Mouse (Mus musculus) CH12F3 (cell line): ENCODE data around the gene Mettl6.

ENCODE experiments used
- in situ Hi-C: fragments of 300-500 bp; cut with MboI; formaldehyde crosslinking; loops from 2 replicates; pipeline ENCODE4 v1.14.3; 2020; ENCODE audit warnings: low sequenced_read_pairs

Gene Mettl6

DNA sequence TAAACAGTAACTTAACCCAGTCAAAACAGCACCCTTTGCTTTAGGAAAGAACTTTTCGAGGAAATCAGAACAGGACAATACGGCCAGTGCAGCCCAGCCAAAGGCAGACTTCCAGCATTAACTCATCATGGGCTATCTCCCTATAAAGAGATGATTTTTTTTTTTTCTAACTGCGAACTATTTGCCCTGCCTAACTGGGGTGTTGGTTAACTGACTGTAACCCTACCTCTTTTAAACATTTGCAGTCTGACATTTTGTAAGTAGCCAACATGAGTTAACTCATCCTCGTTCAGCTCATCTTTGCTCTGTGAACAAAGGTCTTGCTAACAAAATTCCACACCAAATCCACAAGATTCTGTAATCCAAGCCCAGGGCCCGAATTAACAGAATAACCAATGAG, 60.4 kb downstream of the Mettl6 start:
- in situ Hi-C loops, result no loop called here

DNA sequence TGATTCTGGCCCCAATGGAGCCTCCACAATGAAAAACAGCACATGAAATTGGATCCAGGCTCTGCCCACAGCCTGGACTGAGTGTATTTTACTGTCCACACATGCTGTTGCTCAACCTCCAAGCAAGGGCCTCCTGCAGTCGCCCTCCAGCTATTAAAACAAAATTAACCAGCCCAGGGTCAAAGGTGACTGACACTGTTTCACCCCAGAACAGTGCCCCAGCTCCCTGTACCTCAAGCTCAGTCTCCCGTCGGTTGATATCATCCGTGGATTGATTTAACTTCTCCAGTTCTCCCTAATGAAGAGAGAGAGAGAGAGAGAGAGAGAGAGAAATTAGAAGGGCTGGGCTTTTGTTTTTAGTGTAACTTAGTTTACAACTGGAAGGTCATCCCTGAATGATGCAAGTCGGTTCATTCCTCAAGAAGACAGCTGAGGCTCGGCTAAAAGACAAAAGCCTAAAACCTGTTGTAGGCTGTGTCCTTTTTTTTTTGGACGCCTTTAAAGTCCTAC, 60.9 kb downstream of the Mettl6 start:
- in situ Hi-C loops, result no loop called here

DNA sequence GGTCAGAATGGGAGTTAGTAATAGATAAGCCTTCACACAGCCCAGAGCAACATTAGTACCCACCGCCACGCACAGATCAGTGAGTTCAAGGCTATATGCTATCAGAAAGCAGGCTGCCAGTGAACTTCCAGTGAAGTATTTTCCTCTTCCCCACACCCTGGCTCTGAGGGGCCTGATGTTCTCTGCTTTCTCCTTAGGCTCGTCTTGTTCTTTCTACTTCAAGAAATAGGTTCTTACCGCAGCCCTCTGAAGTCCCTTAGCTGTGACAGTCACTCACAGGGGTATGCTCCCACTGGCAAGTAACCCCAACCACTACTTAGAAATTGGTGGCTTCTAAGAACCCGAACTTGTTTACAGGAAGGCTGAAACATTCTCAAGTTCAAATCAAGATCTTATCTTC, 61.7 kb downstream of the Mettl6 start:
- in situ Hi-C loops, result no loop called here

DNA sequence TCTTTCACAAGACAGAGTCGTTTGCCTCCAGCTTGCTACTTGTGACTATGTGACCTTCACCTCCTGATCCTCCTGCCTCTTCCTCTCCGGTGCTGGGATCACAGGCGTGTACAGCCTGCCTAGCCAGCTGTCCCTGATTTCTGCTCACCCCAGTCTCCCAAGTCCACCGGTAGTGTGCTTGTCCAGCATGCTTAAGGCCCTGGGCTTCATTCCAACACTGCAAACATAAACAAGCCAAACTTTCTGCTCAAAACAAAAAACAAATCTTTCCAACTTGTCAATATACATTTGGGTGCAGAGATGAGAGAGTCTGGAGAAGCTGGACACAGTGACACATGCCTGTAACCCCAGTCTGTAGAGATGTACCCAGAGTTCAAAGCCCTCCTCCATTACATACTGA, 62.4 kb downstream of the Mettl6 start:
- in situ Hi-C loops, result no loop called here

DNA sequence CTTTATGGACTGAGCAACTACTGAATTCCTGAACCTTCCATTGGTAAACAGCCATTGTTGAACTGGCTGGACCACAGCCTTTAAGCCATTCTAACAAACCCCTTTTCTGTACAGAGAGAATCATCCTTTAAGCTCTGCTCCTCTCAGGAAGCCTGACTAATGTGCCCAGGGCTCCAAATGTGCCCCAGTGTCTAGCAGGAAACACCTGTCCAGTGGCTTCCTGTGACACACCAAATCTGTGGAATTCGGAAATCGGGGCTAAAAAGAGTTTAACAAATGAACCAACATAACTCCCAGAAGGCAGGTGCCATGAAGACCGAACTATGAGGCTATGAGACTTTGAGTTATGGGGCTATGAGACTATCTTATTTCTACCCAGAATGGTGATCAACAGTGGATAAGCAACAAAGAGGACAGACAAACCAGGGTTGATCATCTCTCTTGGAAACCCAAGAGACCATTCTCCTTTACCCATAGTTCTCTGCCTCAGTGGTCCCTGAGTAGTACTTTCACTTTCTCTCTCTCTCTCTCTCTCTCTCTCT, 63.0 kb downstream of the Mettl6 start:
- in situ Hi-C loops, result no loop called here

DNA sequence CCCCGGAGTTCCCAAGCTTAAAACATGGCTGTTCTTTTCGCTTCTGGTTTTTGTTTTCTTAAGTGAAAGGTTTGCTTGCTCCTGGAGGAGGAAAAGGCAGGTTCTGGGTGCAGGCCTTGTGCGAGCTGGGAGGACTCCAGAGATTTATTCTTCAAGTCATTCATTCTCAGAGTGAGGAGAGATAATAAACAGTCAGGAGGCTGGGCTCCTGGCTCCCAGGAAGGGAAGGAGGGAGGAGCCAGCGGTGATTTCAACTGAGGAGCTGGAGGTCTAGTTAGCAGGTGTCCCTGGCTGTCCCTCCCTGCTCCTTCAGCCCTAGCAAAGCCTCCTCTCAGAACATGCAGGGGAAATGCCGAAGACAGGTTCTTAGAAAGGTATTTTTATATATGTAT, 65.8 kb downstream of the Mettl6 start:
- in situ Hi-C loops, result no loop called here

DNA sequence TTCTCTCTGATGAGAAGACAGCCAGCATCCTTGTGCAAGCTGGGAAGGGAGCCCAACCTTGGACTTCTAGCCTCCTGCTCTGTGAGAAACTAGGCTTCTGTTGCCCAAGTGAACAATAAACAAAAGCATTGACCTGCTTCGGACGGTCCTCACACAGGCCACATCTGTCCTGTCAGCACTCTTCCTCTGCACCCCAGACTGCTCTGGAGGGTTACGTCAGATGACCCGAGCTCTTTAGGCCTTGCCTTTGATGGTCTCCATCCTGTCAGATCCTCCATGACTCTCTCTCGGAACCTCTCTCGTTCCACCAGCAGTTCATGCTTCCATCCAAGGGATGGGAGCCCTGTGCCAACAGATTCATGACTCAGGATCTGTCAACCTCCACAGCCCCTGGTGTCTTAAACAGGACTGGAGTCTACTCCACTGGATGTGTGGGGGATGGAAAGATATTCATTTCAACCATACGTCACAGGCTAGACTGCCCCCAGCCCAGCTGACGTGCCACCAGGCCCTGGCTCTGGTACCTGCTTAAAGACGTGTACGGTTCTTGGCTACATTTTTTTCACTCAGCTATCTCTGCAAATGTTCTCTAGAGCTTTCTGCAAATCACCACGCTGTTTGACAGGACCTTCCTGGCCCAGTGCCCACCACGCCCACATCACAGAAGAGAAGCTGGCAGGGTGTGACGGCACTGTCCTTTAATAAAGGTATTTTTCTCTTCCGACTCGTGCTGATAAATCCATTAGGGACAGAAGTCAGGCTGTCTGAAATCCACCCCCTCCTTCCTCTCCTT, 66.4 kb downstream of the Mettl6 start:
- in situ Hi-C loops, result no loop called here
